Mouse (Mus musculus): ENCODE results near the gene H60b.
"Not testable (repeated sequence)": the region's sequence is repeated elsewhere in the genome, so short reads cannot be mapped to it uniquely, and the experiment has no call there.

H60b gene

GRCm38 (mm10) chr10:22165328-22166003 is 7.1 kb downstream of the H60b start:
- not testable (repeated sequence) for DNase-seq (ENCODE audit: low read depth)

GRCm38 (mm10) chr10:22166025-22166424 is 7.6 kb downstream of the H60b start:
- not testable (repeated sequence) for DNase-seq (ENCODE audit: low read depth)

GRCm38 (mm10) chr10:22167061-22167460 is 8.7 kb downstream of the H60b start:
- DNase-seq (ENCODE audit: low read depth), result not testable (repeated sequence)

- DNase-seq (ENCODE audit: low read depth), result not testable (repeated sequence)
These were observed 10.7 kb downstream of the H60b start for GRCm38 (mm10) chr10:22169116-22169515.

GRCm38 (mm10) chr10:22172431-22173334 is 14.3 kb downstream of the H60b start:
- DNase-seq (ENCODE audit: low read depth), result not testable (repeated sequence)

- DNase-seq (ENCODE audit: low read depth), result not testable (repeated sequence)
These were observed 15.2 kb downstream of the H60b start for GRCm38 (mm10) chr10:22173335-22174189.

GRCm38 (mm10) chr10:22174190-22174487 is 15.8 kb downstream of the H60b start:
- DNase-seq (ENCODE audit: low read depth), result not testable (repeated sequence)

- DNase-seq (ENCODE audit: low read depth), result not testable (repeated sequence)
These were observed 18.1 kb downstream of the H60b start for GRCm38 (mm10) chr10:22176515-22176914.

- not testable (repeated sequence) for DNase-seq (ENCODE audit: low read depth)
These were observed 32.6 kb downstream of the H60b start for GRCm38 (mm10) chr10:22191035-22191434.

GRCm38 (mm10) chr10:22201352-22201751 is 43.0 kb downstream of the H60b start:
- DNase-seq (ENCODE audit: low read depth), result not testable (repeated sequence)

- not testable (repeated sequence) for DNase-seq (ENCODE audit: low read depth)
These were observed 44.6 kb downstream of the H60b start for GRCm38 (mm10) chr10:22202784-22203583.

GRCm38 (mm10) chr10:22206443-22206842 is 48.1 kb downstream of the H60b start:
- not testable (repeated sequence) for DNase-seq (ENCODE audit: low read depth)

GRCm38 (mm10) chr10:22212012-22212696 is 53.8 kb downstream of the H60b start:
- peak; percentile 49 for DNase-seq (ENCODE audit: low read depth)

- not testable (repeated sequence) for DNase-seq (ENCODE audit: low read depth)
These were observed 65.3 kb downstream of the H60b start for GRCm38 (mm10) chr10:22223474-22224349.

GRCm38 (mm10) chr10:22265060-22265459 is 106.7 kb downstream of the H60b start:
- no peak for DNase-seq (ENCODE audit: low read depth)

GRCm38 (mm10) chr10:22270879-22271786 is 112.7 kb downstream of the H60b start:
- not testable (repeated sequence) for DNase-seq (ENCODE audit: low read depth)

GRCm38 (mm10) chr10:22272914-22273683 is 114.7 kb downstream of the H60b start:
- peak; percentile 61 for DNase-seq (ENCODE audit: low read depth)

Data from induced T-regulatory cell, adult 2 months (primary cell).